Mouse (Mus musculus) duodenum, adult 2 months (tissue): ENCODE data around the gene Ifitm6. TPM values are rescaled to one million over a fixed set of nuclear protein-coding genes. Genes with fewer than 3 reads are reported as not detected.

Experiments used
- polyA plus RNA-seq: library from polyadenylated mRNA; depleted of rRNA; stranded (reverse); fragments of >200 nt; gene quantifications from 2 replicates; pipeline ENCODE4 v1.2.3, GENCODE M21; 2012; ENCODE audit warnings: low replicate concordance; rRNA removed

Gene Ifitm6
- polyA plus RNA-seq: 0.75 and 2.8 TPM in 2 replicates

DNA sequence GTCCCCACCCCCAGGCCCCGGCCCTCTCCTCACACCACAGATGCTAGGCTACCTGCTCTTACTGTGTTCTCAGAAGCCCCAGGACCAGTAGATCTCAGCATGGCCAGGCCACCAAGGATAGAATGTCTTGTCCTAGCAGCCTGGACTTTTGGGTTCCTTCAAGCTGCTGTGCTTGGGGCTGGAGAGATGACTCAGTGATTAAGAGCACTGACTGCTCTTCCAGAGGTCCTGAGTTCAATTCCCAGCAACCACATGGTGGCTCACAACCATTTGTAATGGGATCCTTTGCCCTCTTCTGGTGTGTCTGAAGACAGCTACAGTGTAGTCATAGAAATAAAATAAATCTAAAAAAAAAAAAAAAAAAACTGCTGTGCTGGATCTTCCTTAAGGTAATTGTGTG is at the start of gene Ifitm6:
Gene Ifitm6, minus strand, starts transcription at position 101 of the 400 bp plus-strand sequence.

DNA sequence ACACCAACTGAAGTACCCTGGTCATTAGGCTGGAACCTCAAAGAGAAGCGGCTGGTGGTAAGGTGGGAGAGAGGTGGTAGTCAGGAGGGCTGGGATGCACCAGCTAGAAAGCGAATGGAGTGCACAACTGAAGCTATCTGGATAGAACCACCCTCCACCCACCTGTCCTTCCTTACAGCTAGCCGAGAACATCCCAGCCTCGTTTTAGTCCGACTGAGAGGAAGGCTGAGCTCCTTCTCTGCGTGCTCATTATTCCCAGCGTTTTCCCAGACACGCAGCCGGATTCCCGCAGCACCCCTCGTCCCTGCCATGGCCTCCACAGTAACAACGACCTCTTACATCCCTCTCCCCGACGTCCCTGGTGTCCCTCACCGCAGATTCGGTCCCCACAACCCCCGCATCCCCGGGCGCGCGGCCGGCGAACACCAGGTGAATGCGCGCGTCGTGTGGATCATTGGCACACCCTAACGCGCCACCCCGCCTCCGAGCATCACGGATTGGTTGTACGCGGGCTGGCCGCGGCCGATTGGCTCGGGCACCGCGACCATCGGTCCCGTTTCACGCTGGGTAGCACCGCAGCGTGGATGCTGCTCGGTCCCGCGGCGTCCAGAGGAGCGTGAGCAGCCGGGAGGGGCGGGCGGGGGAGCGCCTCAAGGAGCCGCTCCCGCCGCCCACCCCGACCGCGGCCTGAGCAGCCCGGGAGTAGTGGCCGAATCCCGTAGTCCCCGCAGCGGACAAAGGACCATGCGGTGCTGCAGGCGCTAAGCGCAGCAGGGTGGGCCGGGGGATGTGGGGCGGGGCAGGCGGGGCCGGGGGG is 42.9 kb upstream of the Ifitm6 start, which contains the start of gene B4galnt4:
Gene B4galnt4, plus strand, starts transcription at position 679 of the 817 bp plus-strand sequence.

DNA sequence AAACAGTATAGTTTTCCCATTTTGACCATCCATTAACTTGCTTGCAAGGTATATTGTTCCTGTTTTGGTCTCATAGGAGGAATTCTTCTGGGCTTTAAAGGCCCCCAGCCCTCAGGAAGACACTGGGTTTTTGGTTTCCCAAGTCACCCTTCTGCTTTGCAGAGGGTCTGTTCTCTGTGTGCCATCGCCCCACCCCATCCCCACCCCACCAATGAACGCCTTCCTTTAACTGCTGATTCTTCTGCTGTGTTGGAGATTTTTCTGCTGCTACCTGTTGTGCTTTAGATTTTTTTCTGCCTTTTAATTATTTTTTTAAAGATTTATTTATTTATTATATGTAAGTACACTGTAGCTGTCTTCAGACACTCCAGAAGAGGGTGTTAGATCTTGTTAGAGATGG is 11.1 kb upstream of the Ifitm6 start, which contains the start of gene Gm17387:
Gene Gm17387, plus strand, starts transcription at position 301 of the 400 bp plus-strand sequence.

DNA sequence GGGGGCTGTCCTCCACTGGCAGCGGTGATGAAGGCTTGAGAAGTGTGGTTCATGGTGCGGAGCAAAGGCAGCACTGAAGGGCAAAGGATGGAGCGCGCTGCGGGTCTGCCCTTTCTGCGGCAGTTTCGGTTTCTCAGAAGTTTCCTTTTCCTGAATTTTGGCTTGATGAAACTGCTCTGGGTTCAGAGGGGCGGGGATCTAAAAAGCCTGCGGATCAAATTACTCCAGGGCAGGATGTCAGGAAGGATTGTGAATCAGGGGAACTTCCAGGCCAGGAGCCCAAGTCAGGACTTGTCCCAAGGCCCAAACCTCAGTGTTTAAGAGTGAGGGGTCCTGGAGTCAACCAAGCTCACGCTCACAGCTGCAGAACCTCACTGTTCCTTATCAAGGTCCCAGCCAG is 7.1 kb downstream of the Ifitm6 start, which contains the start of gene Ifitm3:
Gene Ifitm3, minus strand, starts transcription at position 178 of the 400 bp plus-strand sequence.

DNA sequence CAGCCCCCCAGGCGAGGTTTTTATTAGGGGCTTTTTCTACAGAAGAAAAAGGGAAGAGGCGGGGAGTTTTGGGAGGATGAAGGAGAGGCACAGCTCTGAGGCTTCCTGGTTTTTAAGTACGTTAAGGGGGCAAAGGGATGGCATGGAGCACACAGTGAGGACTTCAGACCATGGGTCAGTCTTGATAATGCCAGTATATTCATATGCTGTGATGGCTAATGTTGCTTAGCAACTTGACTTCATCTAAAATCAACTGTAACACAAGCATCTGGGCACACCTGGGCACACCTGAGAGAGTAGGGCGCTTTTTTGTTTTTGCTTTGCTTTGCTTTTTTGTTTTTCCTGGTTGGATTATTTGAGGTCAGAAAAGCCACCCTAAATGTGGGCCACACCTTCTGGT is 50.8 kb downstream of the Ifitm6 start, which contains the start of gene Ifitm1:
Gene Ifitm1, plus strand, starts transcription at position 301 of the 400 bp plus-strand sequence.

Other genes starting within 250 kb of the Ifitm6 start
- gene Syce1, start 230.1 kb downstream of the Ifitm6 start, polyA plus RNA-seq: not detected in 2 replicates
- gene Zfp941, start 195.7 kb downstream of the Ifitm6 start, polyA plus RNA-seq: 0.02 TPM in 1 of 2 replicates, not detected in the other
- 70.0 and 92.2 TPM in 2 replicates for gene Urah, start 182.9 kb downstream of the Ifitm6 start, polyA plus RNA-seq
- not detected in 2 replicates for gene Scgb1c1, start 172.4 kb downstream of the Ifitm6 start, polyA plus RNA-seq
- gene Odf3, start 170.1 kb downstream of the Ifitm6 start, polyA plus RNA-seq: not detected in 2 replicates
- not detected in 2 replicates for gene Gm45785, start 161.6 kb downstream of the Ifitm6 start, polyA plus RNA-seq
- 66.8 and 79.2 TPM in 2 replicates for gene Ric8a, start 161.0 kb downstream of the Ifitm6 start, polyA plus RNA-seq
- 11.4 and 14.3 TPM in 2 replicates for gene Bet1l, start 160.3 kb downstream of the Ifitm6 start, polyA plus RNA-seq
- gene Psmd13, start 136.0 kb downstream of the Ifitm6 start, polyA plus RNA-seq: 44.5 and 51.9 TPM in 2 replicates
- 23.5 and 27.7 TPM in 2 replicates for gene Sirt3, start 135.6 kb downstream of the Ifitm6 start, polyA plus RNA-seq
- 3.8 and 7.2 TPM in 2 replicates for gene Cox8b, start 117.5 kb downstream of the Ifitm6 start, polyA plus RNA-seq
- 71.9 and 89.3 TPM in 2 replicates for gene Nlrp6, start 97.0 kb downstream of the Ifitm6 start, polyA plus RNA-seq
- 17.9 and 19.5 TPM in 2 replicates for gene Pgghg, start 76.5 kb downstream of the Ifitm6 start, polyA plus RNA-seq
- 1.1 and 1.3 TPM in 2 replicates for gene Ifitm5, start 67.6 kb downstream of the Ifitm6 start, polyA plus RNA-seq
- not detected in 2 replicates for gene Gm45717, start 62.0 kb downstream of the Ifitm6 start, polyA plus RNA-seq
- 322 and 327 TPM in 2 replicates for gene Ifitm2, start 61.9 kb downstream of the Ifitm6 start, polyA plus RNA-seq
- 69.2 and 79.8 TPM in 2 replicates for gene Ifitm1, start 50.7 kb downstream of the Ifitm6 start, polyA plus RNA-seq
- 90.0 and 119 TPM in 2 replicates for gene Ifitm3, start 7.2 kb downstream of the Ifitm6 start, polyA plus RNA-seq
- not detected in 2 replicates for gene Gm17387, start 11.2 kb upstream of the Ifitm6 start, polyA plus RNA-seq
- 12.4 and 24.8 TPM in 2 replicates for gene B4galnt4, start 43.2 kb upstream of the Ifitm6 start, polyA plus RNA-seq
- gene Pkp3, start 60.3 kb upstream of the Ifitm6 start, polyA plus RNA-seq: 124 and 153 TPM in 2 replicates
- gene Sigirr, start 82.6 kb upstream of the Ifitm6 start, polyA plus RNA-seq: 36.7 and 51.6 TPM in 2 replicates
- 63.8 and 73.8 TPM in 2 replicates for gene Ano9, start 99.9 kb upstream of the Ifitm6 start, polyA plus RNA-seq
- 22.2 and 35.2 TPM in 2 replicates for gene Ptdss2, start 104.5 kb upstream of the Ifitm6 start, polyA plus RNA-seq
- gene Rnh1, start 154.9 kb upstream of the Ifitm6 start, polyA plus RNA-seq: 101 and 118 TPM in 2 replicates
- 42.6 and 50.0 TPM in 2 replicates for gene Hras, start 176.1 kb upstream of the Ifitm6 start, polyA plus RNA-seq
- 6.5 and 9.6 TPM in 2 replicates for gene Lrrc56, start 176.2 kb upstream of the Ifitm6 start, polyA plus RNA-seq
- 9.3 and 10.1 TPM in 2 replicates for gene Lmntd2, start 196.2 kb upstream of the Ifitm6 start, polyA plus RNA-seq
- gene Rassf7, start 197.9 kb upstream of the Ifitm6 start, polyA plus RNA-seq: 141 and 227 TPM in 2 replicates
- gene Phrf1, start 210.9 kb upstream of the Ifitm6 start, polyA plus RNA-seq: 28.2 and 33.6 TPM in 2 replicates
- gene Irf7, start 248.6 kb upstream of the Ifitm6 start, polyA plus RNA-seq: 130 and 684 TPM in 2 replicates